Mouse (Mus musculus) heart, postnatal 0 days (tissue): Measurements from ENCODE around the gene Smad3.

Experiments
- CTCF ChIP-seq: IDR thresholded peaks from 2 replicates; pipeline ENCODE4 v1.5.1; 2016; ENCODE audit warnings: antibody characterized with exemption, control low read depth, low read depth
- EP300 ChIP-seq: IDR thresholded peaks from 2 replicates; pipeline ENCODE4 v1.6.1; 2016; ENCODE audit warnings: antibody characterized with exemption, low read depth

DNA sequence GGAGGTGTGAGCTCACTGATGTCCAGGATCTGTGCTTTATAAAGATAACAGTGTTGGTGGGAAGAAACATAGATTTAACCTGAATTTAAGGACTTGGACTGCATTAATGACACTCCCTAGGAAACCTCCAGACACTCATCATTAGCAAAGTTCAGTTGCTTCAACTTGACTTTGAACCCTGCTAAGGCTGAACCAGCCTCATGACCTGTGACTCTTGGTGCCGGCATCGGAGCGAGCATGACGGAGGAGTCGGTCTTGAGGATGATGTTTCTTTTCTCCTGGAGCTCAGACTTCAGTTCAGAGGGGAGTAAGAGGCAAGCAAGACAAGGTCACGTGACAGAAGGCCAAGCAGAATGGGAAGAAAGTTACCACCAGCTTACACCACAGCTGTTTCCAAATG, 113.8 kb downstream of the Smad3 start:
- TF ChIP-seq CTCF (no peak), EP300 (no peak)
